Mouse (Mus musculus) stomach, embryonic 14.5 days (tissue): ENCODE data around the gene Twf2. TPM values are rescaled to one million over a fixed set of nuclear protein-coding genes. Genes with fewer than 3 reads are reported as not detected.
A peak's percentile ranks its signal among the peaks of the same experiment; 100 is the strongest.

Experiments used
- ATAC-seq: fragments of 200-750 bp; cut with Nextera tagmentation; 2 replicates; pipeline ENCODE4 v1.8.0; 2017; ENCODE audit warnings: low read depth, moderate TSS enrichment; ENCODE audit not compliant: insufficient number of reproducible peaks, insufficient read depth, low FRiP score
- H3K27ac ChIP-seq: fragments of 300-500 bp; sonication (generic); 2 replicates; pipeline ENCODE4 v1.5.1; 2014; ENCODE audit warnings: mild to moderate bottlenecking, low read length, moderate library complexity, mixed read lengths
- H3K27me3 ChIP-seq: fragments of 300-500 bp; sonication (generic); 2 replicates; pipeline ENCODE4 v1.6.1; 2014; ENCODE audit warnings: low read length, control low read depth, mixed read lengths; ENCODE audit not compliant: control insufficient read depth, insufficient read depth
- H3K36me3 ChIP-seq: fragments of 300-500 bp; sonication (generic); 2 replicates; pipeline ENCODE4 v1.6.1; 2014; ENCODE audit warnings: mild to moderate bottlenecking, control low read depth, low read length, moderate library complexity, mixed read lengths; ENCODE audit not compliant: control insufficient read depth, insufficient read depth
- H3K4me1 ChIP-seq: fragments of 300-500 bp; sonication (generic); 2 replicates; pipeline ENCODE4 v1.6.1; 2014; ENCODE audit warnings: low read length, control low read depth, mixed read lengths; ENCODE audit not compliant: control insufficient read depth, insufficient read depth
- H3K4me2 ChIP-seq: fragments of 300-500 bp; sonication (generic); replicated peaks from 2 replicates; pipeline ENCODE4 v1.6.1; 2014; ENCODE audit warnings: low read depth, low read length, control low read depth
- H3K4me3 ChIP-seq: fragments of 300-500 bp; sonication (generic); 2 replicates; pipeline ENCODE4 v1.5.1; 2014; ENCODE audit warnings: low read depth, low read length, control low read depth
- H3K9ac ChIP-seq: fragments of 300-500 bp; sonication (generic); replicated peaks from 2 replicates; pipeline ENCODE4 v1.6.1; 2014; ENCODE audit warnings: low read depth, mild to moderate bottlenecking, control low read depth, low read length, moderate library complexity, mixed read lengths
- H3K9me3 ChIP-seq: fragments of 300-500 bp; sonication (generic); 2 replicates; pipeline ENCODE4 v1.6.1; 2016; ENCODE audit warnings: low read depth, low read length, control low read depth; ENCODE audit not compliant: control insufficient read depth
- WGBS: fragments of 180-500 bp; shearing (Covaris S2); extraction: QIAGEN DNeasy Blood & Tissue Kit; methylation state at CpG from one replicate; pipeline ENCODE4 v1.1.7; 2014; 5-methylcytosine and 5-hydroxymethylcytosine counted together
- polyA plus RNA-seq: library from polyadenylated mRNA; unstranded; fragments of >200 nt; fragmentation: Nextera tagmentation; extraction: Ambion mirVana; gene quantifications from 2 replicates; pipeline ENCODE4 v1.2.1, GENCODE M21; 2014

The Twf2 gene
- polyA plus RNA-seq, 1 experiment from 2014 or later = 69.3 TPM

GRCm38 (mm10) chr9:106191355-106191754, 11.6 kb upstream of the Twf2 start:
- Histone ChIP-seq H3K9me3 (no peaks in the 10 kb centered on the region), H3K27ac (no peak overlapping the region), H3K36me3 (peaks cover 71% of the 10 kb centered on the region), H3K4me3 (no peak overlapping the region), H3K27me3 (no peaks in the 10 kb centered on the region), H3K9ac (no peak overlapping the region), H3K4me1 (no peaks in the 10 kb centered on the region), H3K4me2 (no peak overlapping the region)
- 100% methylated on average over 1 of the region's 1 CpGs for WGBS
- ATAC-seq = no peak

GRCm38 (mm10) chr9:106192024-106192423, 10.9 kb upstream of the Twf2 start:
- H3K4me1 ChIP-seq = no peaks in the 10 kb centered on the region
- no peaks in the 10 kb centered on the region for H3K27me3 ChIP-seq
- no peak overlapping the region for H3K4me2 ChIP-seq
- 87% methylated on average over 8 of the region's 8 CpGs for WGBS
- ATAC-seq = no peak
- H3K4me3 ChIP-seq = no peak overlapping the region
- peaks cover 70% of the 10 kb centered on the region for H3K36me3 ChIP-seq
- H3K27ac ChIP-seq = no peak overlapping the region
- no peaks in the 10 kb centered on the region for H3K9me3 ChIP-seq
- no peak overlapping the region for H3K9ac ChIP-seq

- ATAC-seq = no peak
- 0 out of 2 replicates have a peak, but pooled peaks cover 3% of the 10 kb centered on the region for H3K4me1 ChIP-seq
- H3K27ac ChIP-seq = no peak overlapping the region
- no peaks in the 10 kb centered on the region for H3K9me3 ChIP-seq
- H3K27me3 ChIP-seq = no peaks in the 10 kb centered on the region
- 92% methylated on average over 1 of the region's 1 CpGs for WGBS
- peaks cover 61% of the 10 kb centered on the region for H3K36me3 ChIP-seq
- H3K9ac ChIP-seq = no peak overlapping the region
- no peak overlapping the region for H3K4me3 ChIP-seq
- no peak overlapping the region for H3K4me2 ChIP-seq
These were observed 9.9 kb upstream of the Twf2 start for GRCm38 (mm10) chr9:106192998-106193397.

- peaks cover 49% of the 10 kb centered on the region for H3K36me3 ChIP-seq
- ATAC-seq = no peak
- no peak overlapping the region for H3K27ac ChIP-seq
- H3K4me3 ChIP-seq = no peak overlapping the region
- peaks cover 9% of the 10 kb centered on the region for H3K4me1 ChIP-seq
- H3K9ac ChIP-seq = no peak overlapping the region
- 83% methylated on average over 8 of the region's 8 CpGs for WGBS
- H3K27me3 ChIP-seq = no peaks in the 10 kb centered on the region
- no peaks in the 10 kb centered on the region for H3K9me3 ChIP-seq
- no peak overlapping the region for H3K4me2 ChIP-seq
These were observed 8.7 kb upstream of the Twf2 start for GRCm38 (mm10) chr9:106193930-106194807.

GRCm38 (mm10) chr9:106195693-106196092, 7.2 kb upstream of the Twf2 start:
- H3K36me3 ChIP-seq = peaks cover 34% of the 10 kb centered on the region
- WGBS = 84% methylated on average over 8 of the region's 8 CpGs

GRCm38 (mm10) chr9:106197081-106197713, 5.7 kb upstream of the Twf2 start:
- H3K27ac ChIP-seq = no peak overlapping the region
- H3K36me3 ChIP-seq = peaks cover 20% of the 10 kb centered on the region; the same call in 1 of the 2 replicates
- 92% methylated on average over 3 of the region's 3 CpGs for WGBS
- no peak overlapping the region for H3K4me3 ChIP-seq
- no peak overlapping the region for H3K9ac ChIP-seq
- ATAC-seq = no peak
- no peaks in the 10 kb centered on the region for H3K27me3 ChIP-seq
- H3K4me2 ChIP-seq = no peak overlapping the region
- no peaks in the 10 kb centered on the region for H3K9me3 ChIP-seq
- peaks cover 15% of the 10 kb centered on the region for H3K4me1 ChIP-seq

More at GRCm38 (mm10) chr9:106195693-106196092, 7.2 kb upstream of the Twf2 start:
- ATAC-seq = no peak
- no peak overlapping the region for H3K4me2 ChIP-seq
- H3K4me1 ChIP-seq = peaks cover 15% of the 10 kb centered on the region
- H3K9ac ChIP-seq = no peak overlapping the region
- no peaks in the 10 kb centered on the region for H3K9me3 ChIP-seq
- H3K27me3 ChIP-seq = no peaks in the 10 kb centered on the region
- no peak overlapping the region for H3K4me3 ChIP-seq
- no peak overlapping the region for H3K27ac ChIP-seq

GRCm38 (mm10) chr9:106197732-106198131, 5.2 kb upstream of the Twf2 start:
- 83% methylated on average over 9 of the region's 9 CpGs for whole genome bisulfite sequencing
- no peak for ATAC-seq
- no peaks in the 10 kb centered on the region for H3K9me3 ChIP-seq
- H3K36me3 ChIP-seq = peaks cover 18% of the 10 kb centered on the region; the same call in 1 of the 2 replicates
- no peak overlapping the region for H3K27ac ChIP-seq
- no peak overlapping the region for H3K9ac ChIP-seq
- no peak overlapping the region for H3K4me3 ChIP-seq
- peak overlapping the region; percentile 68 for H3K4me2 ChIP-seq
- H3K4me1 ChIP-seq = peaks cover 15% of the 10 kb centered on the region
- H3K27me3 ChIP-seq = no peaks in the 10 kb centered on the region

GRCm38 (mm10) chr9:106198962-106199458, 3.9 kb upstream of the Twf2 start:
- peaks cover 14% of the 10 kb centered on the region; the same call in 1 of the 2 replicates for H3K36me3 ChIP-seq
- peaks cover 22% of the 10 kb centered on the region for H3K4me1 ChIP-seq
- peak overlapping the region; percentile 64 for H3K9ac ChIP-seq
- H3K9me3 ChIP-seq = no peaks in the 10 kb centered on the region
- WGBS = under 1% methylated on average over 48 of the region's 51 CpGs
- H3K4me3 ChIP-seq = peak overlapping the region; percentile 54
- H3K27ac ChIP-seq = no peak overlapping the region
- peak; percentile 64 for ATAC-seq
- no peaks in the 10 kb centered on the region for H3K27me3 ChIP-seq
- peak overlapping the region; percentile 68 for H3K4me2 ChIP-seq
